Mouse (Mus musculus): ENCODE measurements around the gene Trmt61a.
"Not testable (repeated sequence)": the region's sequence is repeated elsewhere in the genome, so short reads cannot be mapped to it uniquely, and the experiment has no call there.

Trmt61a gene

DNA sequence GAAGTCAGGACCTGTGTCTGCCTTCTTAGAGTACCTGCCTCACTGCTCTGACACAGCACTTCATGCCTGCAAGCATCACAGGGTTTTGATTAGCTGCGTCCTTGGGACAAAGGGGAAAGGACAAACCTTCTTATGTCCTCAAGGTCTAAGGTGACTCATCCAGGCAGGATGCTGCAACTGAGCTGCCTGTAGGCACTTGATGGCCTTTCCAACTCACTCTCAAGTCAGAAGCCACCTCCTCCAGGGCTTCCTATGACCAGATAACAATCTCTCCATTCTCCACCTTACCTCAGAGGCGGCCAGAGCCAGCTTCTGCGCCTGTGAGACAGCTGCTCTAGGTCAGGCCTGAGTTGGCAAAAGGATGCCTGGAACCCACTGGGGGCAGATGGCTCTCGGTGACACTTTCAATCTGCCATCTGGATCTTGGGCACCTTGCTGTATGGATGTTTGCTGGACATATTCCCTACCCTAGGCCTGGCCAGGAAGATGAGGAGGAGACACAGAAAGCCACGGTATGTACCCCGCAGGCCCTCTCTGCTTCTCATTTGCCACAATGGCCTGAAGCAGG is 20.5 kb downstream of the Trmt61a start:
- DNase-seq (ENCODE audit: low spot score in 2 of 2): no peak

DNA sequence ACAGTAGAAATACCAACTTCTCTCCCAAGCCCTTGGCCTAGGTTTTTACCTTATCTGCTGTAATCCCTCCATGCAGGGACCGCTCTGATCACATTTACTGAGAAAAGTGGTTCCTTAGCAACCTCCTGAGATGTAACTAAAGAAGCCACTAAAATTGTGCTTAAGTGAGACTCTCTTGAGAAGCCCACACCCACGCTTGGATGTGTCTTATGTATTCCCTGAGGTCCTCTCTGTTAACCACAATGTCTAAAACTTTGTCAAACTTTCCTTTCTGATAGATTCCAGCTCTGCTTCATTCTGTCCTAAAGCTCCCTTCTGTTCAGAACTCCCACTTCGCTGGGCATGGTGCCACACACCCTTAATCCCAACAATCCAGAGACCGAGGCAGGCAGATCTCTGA is 21.6 kb downstream of the Trmt61a start:
- DNase-seq (ENCODE audit: low spot score in 2 of 2): peak in 1 of 2 experiments; percentile 75

DNA sequence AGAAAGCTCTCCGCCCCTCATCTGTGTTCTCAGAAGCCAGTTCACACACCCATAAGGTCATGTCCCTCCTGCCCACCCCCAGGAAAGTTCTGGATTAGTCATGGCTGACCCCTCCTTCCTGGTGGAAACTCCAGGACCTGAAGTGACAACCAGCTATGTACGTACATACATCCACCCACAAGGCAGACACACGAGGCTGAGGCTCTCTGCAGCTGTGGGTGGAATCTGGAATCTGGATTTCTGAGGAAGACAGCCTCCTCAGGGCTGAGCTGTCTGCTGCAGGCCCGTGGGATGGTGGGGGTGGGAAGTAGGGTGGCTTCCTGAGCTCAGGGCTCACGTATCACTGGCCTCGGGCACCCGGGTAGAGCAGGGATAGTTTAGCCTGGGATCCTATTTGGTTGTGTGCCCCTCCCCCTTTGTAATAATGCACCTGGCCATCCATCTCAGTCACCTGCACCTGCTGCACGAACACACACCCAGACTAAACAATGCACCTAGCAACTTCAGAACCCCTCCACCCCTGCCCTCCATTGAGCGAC is 23.1 kb downstream of the Trmt61a start:
- peak in 1 of 2 experiments; percentile 78 for DNase-seq (ENCODE audit: low spot score in 2 of 2)

DNA sequence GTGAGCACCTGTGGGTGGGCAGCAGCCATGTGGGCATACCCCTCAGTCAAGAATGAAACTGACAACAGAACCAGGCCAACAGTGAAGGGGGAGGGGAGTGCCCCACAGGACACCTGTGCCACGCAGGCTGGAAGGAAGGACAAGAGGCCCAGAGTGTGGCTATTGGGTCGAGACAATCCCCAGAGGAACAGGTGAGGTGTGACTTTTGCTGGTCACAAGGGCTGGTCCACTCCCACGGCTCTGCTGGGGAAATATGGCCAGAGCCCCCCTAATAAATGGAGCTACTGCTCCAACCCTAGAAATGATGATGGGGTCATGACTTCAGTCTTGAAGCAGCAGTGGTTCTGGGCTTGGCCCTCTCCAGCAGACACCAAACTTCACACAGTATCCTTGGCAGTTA is 25.4 kb downstream of the Trmt61a start:
- DNase-seq (ENCODE audit: low spot score in 2 of 2): no peak

DNA sequence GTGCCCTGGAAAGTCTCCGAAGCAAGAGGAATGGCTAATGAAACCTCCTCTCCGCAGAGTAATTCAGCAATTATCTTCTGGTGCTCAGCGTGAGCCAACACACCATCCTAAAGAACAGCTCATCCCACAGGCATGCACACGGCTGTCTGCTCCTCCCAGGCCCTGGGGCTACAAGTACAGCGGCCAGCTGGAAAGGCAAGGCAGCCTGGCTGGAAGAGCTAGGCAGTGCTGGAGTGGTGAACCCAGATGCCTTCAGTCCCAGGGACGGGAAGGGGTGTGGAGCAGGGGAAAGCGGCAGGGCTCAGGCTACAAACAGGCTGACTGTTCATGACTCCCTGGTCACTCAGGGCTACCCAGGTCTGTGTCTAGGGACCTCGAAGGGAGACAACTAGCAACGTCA is 26.7 kb downstream of the Trmt61a start:
- no peak for DNase-seq (ENCODE audit: low spot score in 2 of 2)

DNA sequence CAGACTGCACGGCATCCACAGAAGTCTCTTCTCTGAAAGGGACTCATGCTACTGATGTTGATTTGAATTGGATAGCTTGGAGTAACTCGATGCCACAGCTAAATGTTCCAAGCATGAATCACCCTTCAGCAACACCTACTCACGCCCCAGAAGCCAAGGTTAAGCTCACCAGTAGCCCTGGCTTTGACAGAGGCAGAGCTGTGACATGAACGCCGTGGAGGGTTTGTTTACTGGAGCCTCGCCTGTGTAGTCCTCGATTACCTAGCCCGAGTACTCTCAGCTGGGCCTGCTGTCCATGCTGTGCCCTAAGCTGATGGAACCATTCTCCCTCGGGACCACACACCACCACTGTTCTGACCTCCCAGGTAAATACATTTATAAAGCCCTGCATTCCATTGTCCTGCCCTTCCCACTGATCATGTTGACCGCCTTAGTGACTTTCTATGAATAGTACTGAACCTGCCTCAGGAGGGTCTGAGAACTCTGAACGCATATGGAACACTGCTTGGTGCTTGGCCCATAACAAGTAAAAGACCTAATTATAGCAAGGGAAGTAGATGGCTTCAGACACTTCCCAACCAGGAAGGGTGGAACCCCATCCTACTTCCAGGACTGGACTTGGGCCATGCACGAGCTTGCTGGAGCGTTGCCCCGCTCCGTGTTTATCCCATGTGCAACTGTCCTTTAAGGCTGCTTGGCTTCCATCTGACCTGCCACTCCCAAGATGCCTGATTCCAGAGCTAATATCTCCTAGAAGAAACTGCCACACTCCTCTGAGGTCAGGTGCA is 27.5 kb downstream of the Trmt61a start:
- DNase-seq (ENCODE audit: low spot score in 2 of 2): no peak

DNA sequence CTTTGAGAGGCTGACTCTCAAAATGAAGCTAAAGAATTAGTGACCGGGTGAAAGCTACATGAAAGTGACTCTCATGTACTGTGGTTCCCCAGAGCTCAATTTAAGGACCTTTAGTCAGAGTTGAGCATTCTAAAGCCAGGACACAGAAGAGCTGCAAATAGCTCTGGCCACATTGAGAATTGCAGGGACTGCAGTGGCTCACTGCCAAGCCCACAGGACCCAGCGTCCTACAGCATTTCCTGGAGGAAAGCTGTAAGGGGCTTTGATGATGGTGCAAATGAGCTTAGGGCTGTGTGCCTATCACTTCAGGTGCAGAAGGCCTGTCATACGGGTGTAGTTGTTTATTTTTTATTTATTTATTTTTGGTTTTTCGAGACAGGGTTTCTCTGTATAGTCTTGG is 30.3 kb downstream of the Trmt61a start:
- DNase-seq (ENCODE audit: low spot score in 2 of 2): no peak

DNA sequence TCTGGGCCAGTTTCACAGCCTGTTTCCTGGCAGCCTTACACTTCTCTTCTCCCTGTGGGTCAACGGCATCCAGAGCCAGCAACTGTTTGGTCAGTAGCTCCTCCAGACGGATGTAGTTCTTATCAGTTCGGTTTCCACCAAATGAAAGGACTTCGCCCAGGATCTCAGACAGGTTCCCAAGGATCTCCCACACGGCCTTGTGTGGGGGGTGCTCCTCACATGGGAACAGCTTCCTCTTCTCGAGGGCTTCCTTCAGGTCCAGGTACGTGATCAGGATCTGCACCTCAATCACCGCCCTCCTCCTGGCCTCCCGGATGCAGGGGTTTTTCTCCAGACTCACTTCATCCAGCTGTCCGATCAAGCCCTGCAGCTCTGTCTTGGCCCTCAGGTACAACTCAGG is 32.2 kb downstream of the Trmt61a start:
- no peak for DNase-seq (ENCODE audit: low spot score in 2 of 2)

DNA sequence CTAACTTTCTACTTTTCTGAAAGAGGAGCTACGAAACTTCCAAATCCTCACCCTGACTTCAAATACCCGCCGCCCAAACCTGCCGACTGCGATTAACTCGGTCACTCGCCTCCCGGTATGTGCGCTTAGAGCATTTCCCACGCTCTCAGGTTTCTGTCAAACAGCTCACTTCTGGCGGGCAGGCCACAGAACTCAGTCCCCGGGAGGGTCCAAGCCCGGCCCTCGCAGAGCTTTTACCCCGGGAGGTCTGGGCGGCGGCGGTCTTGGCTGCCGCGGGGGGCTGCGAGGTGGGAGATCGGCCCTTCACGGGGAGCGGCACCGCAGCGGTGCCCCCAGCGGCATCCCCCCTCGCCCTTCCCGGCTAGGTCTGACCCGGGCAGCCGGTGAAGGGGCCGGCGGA is 34.6 kb downstream of the Trmt61a start:
- DNase-seq (ENCODE audit: low spot score in 2 of 2): no peak

DNA sequence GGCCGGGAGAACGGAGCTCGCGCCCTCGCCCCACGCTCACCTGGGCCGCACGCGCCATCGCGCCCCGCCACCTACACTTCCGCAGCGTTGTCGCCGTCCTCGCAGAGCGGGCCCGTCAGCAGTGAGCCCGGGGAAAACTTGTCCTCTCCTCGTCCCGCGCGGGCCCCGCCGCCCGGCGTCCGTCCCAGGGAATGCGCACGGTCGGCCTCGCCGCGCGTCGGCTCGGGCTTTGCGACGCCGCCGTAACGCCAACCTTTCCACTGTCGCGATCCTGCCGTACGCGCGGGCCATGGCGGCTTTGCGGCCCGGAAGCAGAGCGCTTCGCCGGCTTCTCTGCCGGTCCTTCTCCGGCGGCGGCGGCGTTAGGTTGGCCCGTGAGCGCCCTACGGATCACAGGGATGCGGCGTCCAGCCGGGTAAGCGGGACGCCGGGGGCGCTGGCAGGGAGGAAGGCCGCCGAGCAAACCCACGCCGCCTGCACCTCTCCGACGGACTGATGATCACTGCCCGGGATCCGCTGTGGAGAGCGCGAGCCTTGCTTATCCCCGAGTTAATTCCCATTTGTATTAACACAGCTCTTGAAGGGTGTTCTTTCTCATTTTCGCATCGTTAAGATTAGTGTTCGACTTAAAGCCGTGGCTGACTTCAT is 35.2 kb downstream of the Trmt61a start, which contains the start of the genes Bag5 and Apopt1:
Gene Bag5, minus strand, starts transcription at position 254 of the 648 bp plus-strand sequence.
Gene Apopt1, plus strand, starts transcription at position 258 of the 648 bp plus-strand sequence.
- DNase-seq (ENCODE audit: low spot score in 2 of 2): peak; percentile 85 to 88

DNA sequence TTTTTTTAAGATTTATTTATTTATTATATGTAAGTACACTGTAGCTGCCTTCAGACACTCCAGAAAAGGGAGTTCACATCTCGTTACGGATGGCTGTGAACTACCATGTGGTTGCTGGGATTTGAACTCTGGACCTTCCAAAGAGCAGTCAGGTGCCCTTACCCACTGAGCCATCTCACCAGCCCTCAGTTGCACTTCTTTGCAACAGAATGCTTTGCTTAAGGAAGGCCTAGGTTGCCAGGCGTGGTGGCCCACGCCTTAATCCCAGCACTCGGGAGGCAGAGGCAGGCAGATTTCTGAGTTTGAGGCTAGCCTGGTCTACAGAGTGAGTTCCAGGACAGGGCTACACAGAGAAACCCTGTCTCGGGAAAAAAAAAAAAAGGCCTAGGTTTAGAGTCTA is 36.0 kb downstream of the Trmt61a start:
- not testable (repeated sequence) for DNase-seq (ENCODE audit: low spot score in 2 of 2)

DNA sequence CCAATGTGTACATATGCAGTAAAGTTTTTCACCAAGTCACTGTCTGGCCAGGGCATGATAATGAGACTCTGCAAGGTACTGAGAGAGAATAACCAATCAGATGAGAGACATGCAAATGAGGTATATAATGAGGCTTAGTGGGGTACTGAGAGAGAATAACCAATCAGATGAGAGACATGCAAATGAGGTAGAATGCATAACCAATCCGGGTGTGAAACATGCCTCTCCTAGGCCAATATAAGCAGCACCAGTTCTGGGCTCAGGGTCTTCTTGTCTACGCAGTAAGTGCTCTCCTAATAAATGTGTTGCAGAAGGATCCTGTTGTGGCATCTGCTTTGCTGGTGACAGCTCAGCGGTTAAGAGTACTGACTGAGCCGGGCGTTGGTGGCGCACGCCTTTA is 38.6 kb downstream of the Trmt61a start:
- DNase-seq (ENCODE audit: low spot score in 2 of 2): no peak

DNA sequence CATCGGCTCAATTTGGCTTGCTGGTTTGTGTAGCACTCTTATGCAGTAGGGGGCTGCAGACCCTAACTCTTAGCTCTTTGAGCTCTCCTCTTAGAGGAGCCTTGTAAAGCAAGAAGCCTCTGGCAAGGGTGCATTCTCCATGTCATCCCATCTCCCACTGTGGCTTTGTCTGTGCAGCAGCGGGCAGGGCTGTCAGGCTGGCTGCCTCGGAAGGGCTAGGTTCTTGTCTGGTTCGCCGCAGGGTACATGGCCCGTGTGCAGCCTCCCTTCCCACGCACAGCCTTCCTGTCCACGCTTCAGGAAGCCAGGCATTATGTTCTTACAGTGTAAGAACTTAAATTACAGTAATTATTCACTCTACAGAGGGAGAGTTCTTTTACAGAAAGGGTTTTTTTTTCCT is 40.8 kb downstream of the Trmt61a start:
- DNase-seq (ENCODE audit: low spot score in 2 of 2): no peak

DNA sequence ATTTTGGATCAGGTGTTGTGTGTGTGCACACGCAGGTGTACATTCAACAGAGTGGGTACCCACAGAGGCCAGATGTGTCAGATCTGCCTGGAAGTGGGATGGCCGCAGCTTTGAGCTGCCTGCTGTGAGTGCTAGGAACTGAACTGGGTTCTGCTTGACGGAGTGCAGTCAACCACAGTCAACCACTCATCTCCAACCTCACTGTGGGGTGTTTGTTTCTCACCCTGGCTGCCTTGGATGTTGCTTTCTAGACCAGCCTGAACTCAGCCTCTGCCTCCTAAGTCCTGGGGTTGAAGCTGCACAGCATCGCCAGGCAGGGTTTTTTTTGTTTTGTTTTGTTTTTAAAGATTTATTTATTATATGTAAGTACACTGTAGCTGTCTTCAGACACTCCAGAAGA is 42.3 kb downstream of the Trmt61a start:
- DNase-seq (ENCODE audit: low spot score in 2 of 2): no peak

DNA sequence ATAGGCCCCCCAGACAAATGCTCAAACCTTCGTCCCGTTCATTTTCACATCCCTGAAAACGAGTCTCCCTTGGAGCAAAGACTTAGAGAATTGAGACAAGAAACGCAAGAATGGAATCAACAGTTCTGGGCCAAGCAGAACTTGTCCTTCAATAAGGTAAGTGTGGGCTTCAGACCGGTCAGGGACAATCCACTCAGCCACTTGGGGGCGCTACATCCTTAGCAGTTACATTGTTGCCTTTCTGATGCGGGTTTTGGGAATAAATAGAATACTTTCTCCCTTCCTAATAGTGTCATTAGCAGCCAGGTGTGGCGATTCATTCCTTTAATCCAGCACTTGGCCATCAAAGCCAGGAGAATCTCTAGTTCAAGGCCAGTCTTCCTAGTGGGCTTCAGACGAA is 44.7 kb downstream of the Trmt61a start:
- no peak for DNase-seq (ENCODE audit: low spot score in 2 of 2)

DNA sequence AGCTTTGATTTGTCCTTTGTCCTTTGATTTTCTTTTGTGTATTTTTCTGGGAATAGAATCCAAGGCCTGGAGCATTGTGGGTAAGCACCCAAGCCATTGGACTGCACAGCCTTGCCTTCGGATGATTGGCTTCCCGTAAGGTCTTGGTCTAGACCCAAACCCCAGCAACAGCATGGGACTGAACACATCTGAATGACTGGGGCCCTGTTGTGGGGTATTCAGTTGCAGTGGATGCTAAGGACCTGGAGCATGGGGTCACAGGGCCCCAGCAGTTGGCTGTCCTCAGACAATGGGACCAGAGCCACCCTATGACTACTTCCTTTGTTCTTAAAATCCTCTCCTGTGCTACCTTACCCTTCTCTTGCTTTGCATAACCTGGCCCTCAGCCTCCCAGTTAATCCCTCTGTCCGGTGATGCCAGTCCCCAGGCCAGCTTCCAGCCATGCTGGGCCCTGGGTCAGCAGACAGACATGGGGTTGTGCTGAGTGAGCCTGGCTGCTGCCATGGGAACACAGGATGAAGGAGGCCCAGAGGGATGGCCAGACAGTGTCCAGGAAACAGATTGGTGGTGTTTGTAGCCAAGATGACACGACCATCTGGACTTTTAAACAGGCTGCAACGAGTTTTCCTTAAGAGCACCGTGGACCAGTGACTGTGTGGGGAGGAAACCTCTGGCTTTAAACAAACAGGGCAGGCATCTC is 46.9 kb downstream of the Trmt61a start:
- no peak for DNase-seq (ENCODE audit: low spot score in 2 of 2)

DNA sequence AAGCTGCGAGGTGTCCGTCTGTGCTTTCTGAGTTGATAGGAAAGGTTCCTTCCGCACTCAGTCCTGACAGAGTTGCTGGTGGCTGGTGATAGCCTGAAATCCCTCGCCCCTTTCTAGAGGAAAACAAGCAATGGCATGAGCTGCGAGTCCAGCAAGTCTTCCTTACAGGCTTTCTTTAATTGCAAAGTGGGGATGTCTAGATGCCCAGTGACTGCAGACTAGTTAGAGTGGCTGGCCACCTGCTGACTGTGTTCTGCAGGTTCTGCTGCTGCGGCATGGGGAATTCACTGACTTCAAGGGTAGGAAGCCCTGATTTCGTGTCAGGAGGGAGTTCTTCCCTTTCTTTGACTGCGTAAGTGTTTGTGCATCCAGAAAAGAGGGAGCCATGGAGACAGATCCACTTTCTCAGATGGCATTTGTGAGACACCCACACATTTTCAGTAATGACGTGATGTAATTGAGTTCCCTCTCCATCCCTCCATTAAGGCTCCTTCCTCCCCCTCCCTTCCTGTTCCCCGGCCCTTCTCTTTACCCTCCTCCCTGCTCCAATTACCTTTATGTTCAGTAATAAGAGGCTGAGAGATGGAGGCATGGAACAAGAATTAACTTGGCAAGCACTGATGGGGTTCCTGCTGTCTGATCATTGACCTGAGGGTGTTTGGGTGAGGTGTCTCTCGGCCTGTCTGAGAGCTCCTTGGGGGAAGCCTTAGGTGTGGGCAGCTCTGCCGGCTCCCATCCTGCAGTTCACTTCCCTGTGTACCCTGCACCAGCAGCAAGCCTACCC is 47.6 kb downstream of the Trmt61a start:
- DNase-seq (ENCODE audit: low spot score in 2 of 2): peak in 1 of 2 experiments; percentile 64

DNA sequence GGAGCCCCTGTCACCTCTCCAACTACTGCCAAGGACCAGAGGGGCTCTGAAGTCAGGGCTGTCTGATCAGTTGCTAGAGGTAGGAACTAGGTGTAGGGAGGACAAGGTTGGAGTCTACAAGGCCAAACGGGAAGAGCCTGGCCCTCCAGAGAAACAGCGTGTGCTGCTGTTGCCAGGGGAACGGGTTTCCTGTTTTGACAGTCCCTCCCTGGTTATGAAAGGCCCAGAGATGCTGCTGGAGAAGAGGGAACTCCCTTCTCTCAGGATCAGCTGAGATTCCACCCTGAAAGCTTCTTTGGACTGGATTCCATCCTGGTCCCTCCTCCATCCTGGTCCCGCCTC is 48.2 kb downstream of the Trmt61a start:
- peak; percentile 47 to 59 for DNase-seq (ENCODE audit: low spot score in 2 of 2)

DNA sequence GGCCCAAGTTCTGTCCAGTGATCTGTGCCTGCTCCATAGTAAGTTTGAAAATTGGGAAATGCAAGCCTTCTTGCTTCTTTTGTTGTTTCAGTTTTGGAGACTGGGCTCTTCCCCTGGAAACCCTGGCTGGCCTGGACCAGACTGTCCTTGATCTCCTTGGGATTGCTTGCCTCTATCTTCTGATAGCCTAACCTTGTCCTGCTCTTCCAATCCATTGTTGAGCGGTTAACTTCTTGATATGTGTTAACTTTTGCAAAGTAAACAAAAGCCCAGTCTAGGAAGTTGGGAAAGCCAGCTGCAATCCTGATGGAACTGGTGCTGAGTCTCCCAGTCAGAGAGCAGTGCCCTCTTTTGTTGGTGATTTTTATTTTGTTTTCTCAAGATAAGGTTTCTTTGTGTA is 50.1 kb downstream of the Trmt61a start:
- DNase-seq (ENCODE audit: low spot score in 2 of 2): no peak

DNA sequence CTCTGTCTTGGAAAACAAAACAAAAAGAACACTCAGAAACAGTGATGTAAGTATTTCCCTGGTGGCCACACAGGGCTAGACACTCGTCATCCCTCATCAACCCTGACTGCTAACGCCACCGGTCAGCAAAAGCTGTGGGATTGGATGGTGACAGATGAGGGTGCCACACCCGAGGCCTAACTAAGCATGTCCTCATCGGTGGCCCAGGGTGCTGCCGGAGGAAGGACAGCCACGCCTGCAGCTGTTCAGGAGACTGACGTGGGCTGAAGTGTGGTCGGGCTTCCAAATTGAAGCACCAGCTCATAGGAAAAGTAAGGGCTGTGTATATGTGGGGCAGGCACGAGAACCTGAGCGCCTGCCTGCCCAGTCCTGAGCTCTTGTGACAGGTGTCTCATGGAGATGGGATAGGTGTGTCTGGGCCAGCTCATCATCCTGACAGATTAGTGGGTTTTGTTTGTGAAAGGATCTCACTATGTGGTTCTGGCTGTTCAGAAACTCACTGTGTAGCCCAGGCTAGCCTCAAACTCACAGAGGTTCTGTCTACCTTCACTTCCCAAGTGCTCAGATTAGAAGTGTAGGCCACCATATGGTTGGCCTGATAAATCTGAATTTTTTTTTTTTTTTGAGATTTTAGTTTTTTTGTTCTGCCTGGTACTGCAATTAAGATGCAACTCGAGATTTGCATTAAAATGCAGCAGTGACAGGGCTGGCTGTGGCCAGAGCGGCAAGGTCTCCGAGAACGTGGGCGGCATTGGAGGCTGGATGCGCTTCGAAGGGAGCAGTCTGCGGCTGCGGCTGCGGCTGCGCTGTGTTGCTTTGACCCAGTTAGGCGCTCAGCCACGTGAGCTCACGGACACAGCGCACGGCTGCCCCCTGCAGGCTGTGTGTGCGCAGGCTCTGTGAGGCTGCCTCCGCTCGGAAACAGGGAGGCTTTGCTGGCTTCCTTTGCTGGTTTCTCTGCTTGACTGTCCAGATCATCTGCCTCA is 54.2 kb downstream of the Trmt61a start:
- peak; percentile 83 to 84 for DNase-seq (ENCODE audit: low spot score in 2 of 2)
